Mouse (Mus musculus): Measurements from ENCODE around the gene Tnf. TPM values are rescaled to one million over a fixed set of nuclear protein-coding genes. Genes with fewer than 3 reads are reported as not detected.

Tnf gene
- polyA plus RNA-seq, 1 experiment from 2014 or later: not detected

- peak within 1 kb of the TSS; percentile 92 for H3K27ac ChIP-seq (ENCODE audit: low read depth, low read length)
- peak within 1 kb of the TSS; percentile 98 for H3K9ac ChIP-seq (replicated peaks; ENCODE audit: low read depth, low read length)
- under 1% methylated on average over 82 of the region's 89 CpGs for WGBS
- H3K36me3 ChIP-seq (ENCODE audit: control insufficient read depth, insufficient read depth, low read length): peaks cover 22% of the 10 kb centered on the region
- H3K27me3 ChIP-seq (ENCODE audit: control insufficient read depth, insufficient read depth, low read length): no peaks in the 10 kb centered on the region
- peak within 1 kb of the TSS; percentile 89 for H3K4me2 ChIP-seq (ENCODE audit: low read depth, low read length)
- H3K4me3 ChIP-seq (ENCODE audit: low read depth, low read length): peak within 1 kb of the TSS; percentile 89
- peaks cover 26% of the 10 kb centered on the region for H3K4me1 ChIP-seq (ENCODE audit: control insufficient read depth, insufficient read depth, low read length)
- H3K9me3 ChIP-seq (ENCODE audit: control insufficient read depth, low read length): no peaks in the 10 kb centered on the region
- ATAC-seq (ENCODE audit: low read depth): peak; percentile 92
These were observed 37.0 kb downstream of the Tnf start, which contains the start of gene Prrc2a for GRCm38 (mm10) chr17:35164568-35165450. Gene Prrc2a, minus strand, starts transcription at chr17:35164897.

DNA sequence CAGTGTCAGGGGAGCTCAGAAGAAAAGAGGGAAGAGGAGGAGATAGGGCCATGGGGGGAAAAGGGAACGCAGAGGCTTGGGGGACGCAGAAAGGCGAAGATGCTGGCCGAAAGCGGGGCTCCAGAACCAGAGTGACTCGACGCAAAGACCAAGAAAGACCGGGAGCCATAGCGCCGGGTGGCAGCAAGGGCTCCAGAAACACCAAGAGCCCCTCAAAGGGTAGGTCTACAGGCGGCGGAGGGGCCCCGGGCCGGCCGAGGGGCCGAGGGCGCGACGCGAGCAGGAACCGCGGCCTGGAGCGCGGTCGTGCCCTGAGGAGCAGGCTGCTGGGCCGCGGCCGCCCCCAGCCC lies 37.6 kb downstream of the Tnf start:
- Histone ChIP-seq H3K27me3 (ENCODE audit: control insufficient read depth, insufficient read depth, low read length) (no peaks in the 10 kb centered on the region), H3K4me1 (ENCODE audit: control insufficient read depth, insufficient read depth, low read length) (peaks cover 26% of the 10 kb centered on the region), H3K27ac (ENCODE audit: low read depth, low read length) (peak overlapping the region; percentile 92), H3K36me3 (ENCODE audit: control insufficient read depth, insufficient read depth, low read length) (peaks cover 28% of the 10 kb centered on the region), H3K4me2 (ENCODE audit: low read depth, low read length) (peak overlapping the region; percentile 89), H3K9ac (replicated peaks; ENCODE audit: low read depth, low read length) (peak overlapping the region; percentile 98), H3K9me3 (ENCODE audit: control insufficient read depth, low read length) (no peaks in the 10 kb centered on the region), H3K4me3 (ENCODE audit: low read depth, low read length) (peak overlapping the region; percentile 89)
- ATAC-seq (ENCODE audit: low read depth): no peak; the same call in 1 of the 2 replicates
- WGBS: 0% methylated on average over 26 of the region's 28 CpGs

DNA sequence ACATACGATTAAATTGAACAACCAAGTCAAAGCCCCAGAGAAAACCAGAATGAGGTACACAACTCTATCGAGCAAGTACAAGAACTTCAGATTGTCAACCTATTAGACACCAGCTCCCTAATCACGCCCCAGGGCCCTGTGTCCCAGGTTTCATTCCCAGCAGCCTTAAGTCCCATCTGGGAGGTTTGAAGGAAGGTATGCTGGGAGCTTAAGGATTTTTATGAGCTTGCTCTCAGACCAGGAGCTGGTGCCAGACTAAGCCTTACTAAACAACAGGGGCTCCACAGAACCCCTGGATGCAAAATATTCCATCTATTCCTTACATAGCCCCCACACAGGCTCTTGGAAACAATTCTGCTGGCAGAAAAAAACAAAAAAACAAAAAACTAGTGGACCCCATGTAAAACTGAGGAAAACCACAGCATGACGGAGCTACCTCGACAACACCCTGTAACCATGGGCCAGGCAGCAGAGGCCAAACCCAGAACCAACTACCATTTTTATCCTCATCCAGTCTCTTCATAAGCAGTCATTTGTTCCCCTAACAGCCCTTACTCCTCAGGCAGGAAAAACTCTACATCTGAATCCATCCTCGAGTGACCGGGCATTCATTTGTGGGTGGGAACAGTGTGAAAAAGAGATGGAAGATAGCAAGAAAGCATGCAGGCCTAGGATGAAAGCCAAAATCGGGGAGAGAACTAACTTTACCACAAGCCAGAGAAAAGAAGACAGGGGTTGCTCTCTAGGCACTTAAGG lies 38.3 kb downstream of the Tnf start:
- 12% methylated on average over 8 of the region's 8 CpGs for WGBS
- Histone ChIP-seq H3K4me3 (ENCODE audit: low read depth, low read length) (peak overlapping the region; percentile 89), H3K4me2 (ENCODE audit: low read depth, low read length) (peak overlapping the region; percentile 89), H3K4me1 (ENCODE audit: control insufficient read depth, insufficient read depth, low read length) (peaks cover 26% of the 10 kb centered on the region), H3K9ac (replicated peaks; ENCODE audit: low read depth, low read length) (peak overlapping the region; percentile 98), H3K9me3 (ENCODE audit: control insufficient read depth, low read length) (no peaks in the 10 kb centered on the region), H3K27ac (ENCODE audit: low read depth, low read length) (peak overlapping the region; percentile 92), H3K27me3 (ENCODE audit: control insufficient read depth, insufficient read depth, low read length) (no peaks in the 10 kb centered on the region), H3K36me3 (ENCODE audit: control insufficient read depth, insufficient read depth, low read length) (peaks cover 35% of the 10 kb centered on the region)
- ATAC-seq (ENCODE audit: low read depth): no peak

DNA sequence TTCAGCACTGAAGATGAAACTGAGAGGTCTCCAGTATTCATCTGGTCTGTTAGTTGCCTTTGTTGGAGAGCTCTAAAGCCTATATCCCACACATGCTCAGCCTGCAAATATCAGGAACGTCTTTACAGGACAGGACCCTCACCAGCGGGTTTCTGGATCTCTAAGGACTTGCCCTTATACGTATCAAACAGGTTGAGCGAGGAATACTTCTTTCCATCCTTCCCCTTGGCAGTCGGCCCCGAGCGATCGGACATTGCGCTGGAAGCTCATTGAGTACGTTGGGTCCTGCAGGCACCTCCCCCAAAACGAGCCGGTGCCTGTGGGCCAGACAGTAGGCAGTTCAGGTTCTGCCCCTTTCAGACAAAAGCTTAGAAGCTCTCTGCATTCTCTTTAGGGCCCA lies 39.1 kb downstream of the Tnf start:
- WGBS: 52% methylated on average over 12 of the region's 12 CpGs
- peaks cover 26% of the 10 kb centered on the region for H3K4me1 ChIP-seq (ENCODE audit: control insufficient read depth, insufficient read depth, low read length)
- H3K36me3 ChIP-seq (ENCODE audit: control insufficient read depth, insufficient read depth, low read length): peaks cover 42% of the 10 kb centered on the region
- no peak for ATAC-seq (ENCODE audit: low read depth)
- peak overlapping the region; percentile 98 for H3K9ac ChIP-seq (replicated peaks; ENCODE audit: low read depth, low read length)
- H3K27ac ChIP-seq (ENCODE audit: low read depth, low read length): no peak overlapping the region
- H3K4me2 ChIP-seq (ENCODE audit: low read depth, low read length): peak overlapping the region; percentile 89
- H3K27me3 ChIP-seq (ENCODE audit: control insufficient read depth, insufficient read depth, low read length): no peaks in the 10 kb centered on the region
- peak overlapping the region; percentile 89 for H3K4me3 ChIP-seq (ENCODE audit: low read depth, low read length)
- H3K9me3 ChIP-seq (ENCODE audit: control insufficient read depth, low read length): no peaks in the 10 kb centered on the region

DNA sequence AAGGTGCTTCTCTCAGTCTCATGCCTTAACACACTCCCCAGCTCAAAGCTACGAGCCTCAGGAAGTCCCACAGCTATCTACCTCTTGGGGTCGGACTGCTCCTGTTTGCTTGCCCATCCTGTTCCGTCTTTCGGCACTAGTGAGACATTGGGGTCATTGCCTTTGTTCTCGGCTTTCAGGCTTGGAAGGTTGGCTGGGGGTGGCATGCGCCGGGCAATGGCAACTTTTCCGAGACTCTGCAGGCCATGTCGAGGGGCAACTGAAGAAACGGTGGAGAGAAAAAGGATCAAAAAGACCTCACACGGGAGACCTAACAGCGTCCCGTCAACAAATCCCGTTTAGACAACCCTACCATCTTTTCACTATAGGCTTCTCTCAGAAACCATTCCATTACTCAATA lies 39.7 kb downstream of the Tnf start:
- Histone ChIP-seq H3K9me3 (ENCODE audit: control insufficient read depth, low read length) (no peaks in the 10 kb centered on the region), H3K9ac (replicated peaks; ENCODE audit: low read depth, low read length) (no peak overlapping the region), H3K4me1 (ENCODE audit: control insufficient read depth, insufficient read depth, low read length) (peaks cover 26% of the 10 kb centered on the region), H3K27ac (ENCODE audit: low read depth, low read length) (no peak overlapping the region), H3K27me3 (ENCODE audit: control insufficient read depth, insufficient read depth, low read length) (no peaks in the 10 kb centered on the region), H3K36me3 (ENCODE audit: control insufficient read depth, insufficient read depth, low read length) (peaks cover 48% of the 10 kb centered on the region), H3K4me3 (ENCODE audit: low read depth, low read length) (peak overlapping the region; percentile 89), H3K4me2 (ENCODE audit: low read depth, low read length) (peak overlapping the region; percentile 89)
- ATAC-seq (ENCODE audit: low read depth): no peak
- WGBS: 79% methylated on average over 14 of the region's 14 CpGs

DNA sequence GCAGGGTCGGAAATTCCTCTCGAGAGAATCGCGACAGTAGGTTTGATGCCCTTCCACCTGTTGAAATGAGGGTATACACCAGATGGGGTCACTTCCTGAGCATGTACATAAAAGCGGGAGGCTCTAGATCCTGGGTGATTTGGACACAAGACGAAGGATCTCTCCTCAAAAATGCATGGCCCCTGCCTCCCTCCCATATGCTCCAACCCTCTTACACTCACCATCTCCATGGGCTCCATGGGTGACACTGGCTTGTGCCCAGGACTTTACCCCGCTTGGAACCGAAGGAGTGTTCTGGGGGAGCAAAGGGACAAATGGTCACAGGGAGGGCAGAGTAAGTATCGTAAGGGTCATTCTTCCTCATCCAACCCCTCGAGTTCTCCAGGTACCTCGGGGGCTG lies 40.4 kb downstream of the Tnf start:
- no peak overlapping the region for H3K4me2 ChIP-seq (ENCODE audit: low read depth, low read length)
- no peak overlapping the region for H3K4me3 ChIP-seq (ENCODE audit: low read depth, low read length)

DNA sequence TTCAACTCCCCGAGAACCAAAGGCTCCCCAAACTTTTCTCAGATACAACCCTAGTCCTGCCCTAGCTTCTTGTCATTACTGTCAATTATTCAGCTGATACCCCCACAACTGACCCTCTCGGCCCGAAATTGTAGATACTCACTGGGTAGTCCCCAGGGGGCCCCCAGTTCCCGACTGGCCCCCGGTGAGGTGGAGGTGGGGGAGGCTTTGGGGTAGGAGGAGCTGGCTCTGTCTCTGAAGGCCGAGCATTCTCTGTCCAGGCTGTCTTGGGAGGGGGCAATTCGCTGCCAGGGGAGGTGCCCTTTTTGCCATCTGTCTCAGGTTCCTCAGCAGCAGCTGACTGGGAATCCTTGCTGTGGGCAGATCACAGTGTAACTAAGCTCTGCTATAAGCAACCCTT lies 42.2 kb downstream of the Tnf start:
- Histone ChIP-seq H3K36me3 (ENCODE audit: control insufficient read depth, insufficient read depth, low read length) (peaks cover 73% of the 10 kb centered on the region), H3K4me3 (ENCODE audit: low read depth, low read length) (no peak overlapping the region), H3K4me2 (ENCODE audit: low read depth, low read length) (no peak overlapping the region), H3K4me1 (ENCODE audit: control insufficient read depth, insufficient read depth, low read length) (peaks cover 17% of the 10 kb centered on the region; the same call in 1 of the 2 replicates), H3K9me3 (ENCODE audit: control insufficient read depth, low read length) (no peaks in the 10 kb centered on the region), H3K9ac (replicated peaks; ENCODE audit: low read depth, low read length) (no peak overlapping the region), H3K27ac (ENCODE audit: low read depth, low read length) (no peak overlapping the region), H3K27me3 (ENCODE audit: control insufficient read depth, insufficient read depth, low read length) (no peaks in the 10 kb centered on the region)
- WGBS: 85% methylated on average over 7 of the region's 7 CpGs
- ATAC-seq (ENCODE audit: low read depth): no peak

More for the DNA sequence above, 40.4 kb downstream of the Tnf start:
- H3K27ac ChIP-seq (ENCODE audit: low read depth, low read length): no peak overlapping the region
- peaks cover 55% of the 10 kb centered on the region for H3K36me3 ChIP-seq (ENCODE audit: control insufficient read depth, insufficient read depth, low read length)
- no peaks in the 10 kb centered on the region for H3K27me3 ChIP-seq (ENCODE audit: control insufficient read depth, insufficient read depth, low read length)
- H3K4me1 ChIP-seq (ENCODE audit: control insufficient read depth, insufficient read depth, low read length): peaks cover 24% of the 10 kb centered on the region
- H3K9ac ChIP-seq (replicated peaks; ENCODE audit: low read depth, low read length): no peak overlapping the region
- no peak for ATAC-seq (ENCODE audit: low read depth)
- 75% methylated on average over 11 of the region's 11 CpGs for WGBS
- H3K9me3 ChIP-seq (ENCODE audit: control insufficient read depth, low read length): no peaks in the 10 kb centered on the region

DNA sequence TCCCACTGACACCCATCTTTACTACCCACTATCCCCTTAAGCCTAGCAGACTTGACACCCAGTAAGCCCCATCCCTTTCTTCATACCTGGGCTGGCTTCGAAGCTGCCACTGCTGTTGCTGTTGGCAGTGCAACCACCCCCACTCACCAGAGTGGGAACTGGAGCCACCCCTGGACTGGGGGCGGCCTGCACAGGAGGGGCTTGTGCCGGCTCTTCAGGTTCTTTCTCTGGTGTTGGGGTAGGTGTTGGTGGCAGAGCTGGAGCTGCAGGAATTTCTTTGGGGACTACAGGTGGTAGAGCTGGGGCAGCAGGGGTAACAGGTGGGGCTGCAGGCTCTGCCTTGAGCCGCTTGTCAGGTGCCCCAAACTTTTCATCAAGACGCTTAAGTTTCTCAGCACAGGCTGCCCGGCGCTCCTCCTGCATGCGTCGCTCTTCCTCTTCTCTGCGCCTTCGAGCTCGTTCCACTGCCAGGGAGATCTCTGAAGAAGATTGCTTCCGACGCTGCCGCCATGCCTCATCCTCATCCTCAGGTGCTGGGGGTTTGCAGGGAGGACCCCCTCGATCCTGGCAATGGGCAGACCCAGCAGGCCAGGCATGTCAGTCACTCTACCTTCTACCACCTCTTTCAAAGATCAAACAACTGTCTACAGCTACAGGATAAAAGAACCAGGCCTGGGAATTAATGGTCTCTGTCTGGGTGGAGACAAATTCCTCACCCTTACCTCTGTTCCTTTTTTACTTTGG lies 42.8 kb downstream of the Tnf start:
- peaks cover 79% of the 10 kb centered on the region for H3K36me3 ChIP-seq (ENCODE audit: control insufficient read depth, insufficient read depth, low read length)
- H3K9me3 ChIP-seq (ENCODE audit: control insufficient read depth, low read length): no peaks in the 10 kb centered on the region
- peaks cover 17% of the 10 kb centered on the region; the same call in 1 of the 2 replicates for H3K4me1 ChIP-seq (ENCODE audit: control insufficient read depth, insufficient read depth, low read length)
- H3K4me2 ChIP-seq (ENCODE audit: low read depth, low read length): no peak overlapping the region
- no peak overlapping the region for H3K27ac ChIP-seq (ENCODE audit: low read depth, low read length)
- H3K9ac ChIP-seq (replicated peaks; ENCODE audit: low read depth, low read length): no peak overlapping the region
- no peak for ATAC-seq (ENCODE audit: low read depth)
- 94% methylated on average over 16 of the region's 16 CpGs for WGBS
- no peak overlapping the region for H3K4me3 ChIP-seq (ENCODE audit: low read depth, low read length)
- no peaks in the 10 kb centered on the region for H3K27me3 ChIP-seq (ENCODE audit: control insufficient read depth, insufficient read depth, low read length)
